Mouse (Mus musculus) central nervous system, embryonic 18 days (tissue): ENCODE measurements around the gene Adgra1. TPM values are rescaled to one million over a fixed set of nuclear protein-coding genes. Genes with fewer than 3 reads are reported as not detected.

ENCODE experiments used
- polyA plus RNA-seq: library from polyadenylated mRNA; depleted of rRNA; stranded (reverse); fragments of >200 nt; gene quantifications from 2 replicates; pipeline ENCODE4 v1.2.3, GENCODE M21; 2012; rRNA removed

Adgra1 gene
- polyA plus RNA-seq: 9.0 and 9.2 TPM in 2 replicates

DNA sequence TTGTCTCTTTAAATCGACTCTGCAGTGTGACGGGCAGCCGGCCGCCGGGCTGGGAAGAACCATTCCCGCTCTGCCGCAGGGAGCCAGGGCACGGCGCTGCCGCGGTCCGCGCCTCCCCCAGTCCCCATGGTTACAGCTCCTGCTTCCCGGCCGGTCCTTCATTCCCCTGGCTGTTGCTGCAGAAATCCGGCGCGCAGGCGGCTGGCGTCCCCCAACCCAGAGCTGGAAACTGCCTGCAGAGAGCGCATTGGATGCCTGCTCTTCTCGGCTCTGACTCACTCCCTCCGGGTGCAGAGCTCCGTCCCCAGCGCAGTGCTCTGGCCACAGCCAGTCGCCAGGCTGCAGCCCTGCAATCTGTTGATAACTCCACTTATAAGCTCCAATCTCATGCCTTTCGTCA lies at the start of gene Adgra1:
TSS of gene Adgra1 (plus strand) at position 139 of the 400 bp plus-strand sequence.

DNA sequence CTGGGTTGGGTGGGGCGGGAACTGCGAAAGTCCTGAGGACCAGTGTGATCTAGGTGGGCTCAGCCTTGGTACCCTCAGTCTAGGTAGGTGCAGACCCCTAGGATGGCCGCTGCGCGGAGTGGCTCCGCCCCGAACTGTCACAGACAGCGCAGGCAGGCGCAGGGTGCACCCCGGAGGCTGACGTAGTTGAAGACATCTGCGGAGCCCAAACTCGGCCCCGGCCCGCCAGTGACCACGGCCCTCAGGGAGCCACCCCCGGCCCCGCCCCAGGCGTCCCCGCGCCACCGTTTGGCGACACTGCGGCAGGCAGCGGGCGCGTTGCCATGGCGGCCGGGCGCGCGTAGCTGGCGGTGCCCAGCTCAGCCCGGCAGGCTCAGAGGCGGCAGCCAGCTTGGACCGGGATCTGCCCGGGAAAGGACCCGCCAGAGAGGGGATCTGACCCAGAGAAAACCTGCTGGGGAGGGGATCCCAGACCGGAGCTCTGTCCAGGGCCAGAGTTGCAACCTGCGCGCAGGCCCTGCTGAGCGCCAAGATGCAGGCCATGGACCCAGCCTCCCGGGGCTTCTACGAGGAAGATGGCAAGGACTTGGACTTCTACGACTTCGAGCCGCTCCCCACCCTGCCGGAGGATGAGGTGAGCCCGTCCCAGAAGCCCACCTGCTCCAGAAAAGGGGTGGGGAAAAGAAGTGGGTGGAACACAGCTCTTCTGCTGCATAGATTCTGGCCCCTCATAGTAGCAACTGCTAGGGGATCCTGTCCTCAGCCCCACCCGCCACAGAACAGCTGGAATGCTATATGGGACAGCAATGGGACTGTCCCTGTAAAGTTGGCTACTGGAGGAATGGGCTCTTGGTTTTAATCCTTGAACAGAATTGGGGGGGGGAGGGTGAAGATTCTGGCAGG lies 60.9 kb downstream of the Adgra1 start, which contains the start of gene Kndc1:
TSS of gene Kndc1 (plus strand) at position 42 of the 903 bp plus-strand sequence.

Other genes starting within 250 kb of the Adgra1 start
- 4.1 and 5.1 TPM in 2 replicates for gene Cfap46, start 150.4 kb upstream of the Adgra1 start, polyA plus RNA-seq
- 27.3 and 29.5 TPM in 2 replicates for gene Kndc1, start 60.5 kb downstream of the Adgra1 start, polyA plus RNA-seq
- not detected in 2 replicates for gene Utf1, start 109.6 kb downstream of the Adgra1 start, polyA plus RNA-seq
- 0.93 and 0.99 TPM in 2 replicates for gene 6430531B16Rik, start 144.6 kb downstream of the Adgra1 start, polyA plus RNA-seq
- gene Adam8, start 158.4 kb downstream of the Adgra1 start, polyA plus RNA-seq: 8.9 and 10.1 TPM in 2 replicates
- gene Zfp511, start 202.2 kb downstream of the Adgra1 start, polyA plus RNA-seq: 82.2 and 96.6 TPM in 2 replicates
- gene Tubgcp2, start 202.5 kb downstream of the Adgra1 start, polyA plus RNA-seq: 63.0 and 67.3 TPM in 2 replicates
- 0.57 and 0.93 TPM in 2 replicates for gene Msx3, start 214.9 kb downstream of the Adgra1 start, polyA plus RNA-seq
- gene Caly, start 248.4 kb downstream of the Adgra1 start, polyA plus RNA-seq: 359 and 381 TPM in 2 replicates